Mouse (Mus musculus) neural tube, embryonic 14.5 days (tissue): ENCODE results near the gene Casp9. TPM values are rescaled to one million over a fixed set of nuclear protein-coding genes. Genes with fewer than 3 reads are reported as not detected.

Experiments
- ATAC-seq: fragments of 200-750 bp; cut with Nextera tagmentation; 2 replicates; pipeline ENCODE4 v1.8.0; 2017; ENCODE audit warnings: low read depth, mild to moderate bottlenecking, moderate TSS enrichment, moderate library complexity
- H3K27ac ChIP-seq: fragments of 300-500 bp; sonication (generic); 2 replicates; pipeline ENCODE4 v1.5.1; 2014; ENCODE audit warnings: low read depth, mild to moderate bottlenecking, control low read depth, low read length, moderate library complexity, mixed read lengths
- H3K27me3 ChIP-seq: fragments of 300-500 bp; sonication (generic); 2 replicates; pipeline ENCODE4 v1.6.1; 2014; ENCODE audit warnings: low read length; ENCODE audit not compliant: control insufficient read depth, insufficient read depth
- H3K36me3 ChIP-seq: fragments of 300-500 bp; sonication (generic); 2 replicates; pipeline ENCODE4 v1.6.1; 2014; ENCODE audit warnings: low read length, mixed read lengths; ENCODE audit not compliant: control insufficient read depth, insufficient read depth
- H3K4me1 ChIP-seq: fragments of 300-500 bp; sonication (generic); 2 replicates; pipeline ENCODE4 v1.6.1; 2014; ENCODE audit warnings: low read length; ENCODE audit not compliant: control insufficient read depth, insufficient read depth
- H3K4me2 ChIP-seq: fragments of 300-500 bp; sonication (generic); 2 replicates; pipeline ENCODE4 v1.6.1; 2014; ENCODE audit warnings: mild to moderate bottlenecking, low read depth, low read length, control low read depth
- H3K4me3 ChIP-seq: fragments of 300-500 bp; sonication (generic); 2 replicates; pipeline ENCODE4 v1.5.1; 2014; ENCODE audit warnings: low read depth, low read length, control low read depth, mixed read lengths
- H3K9ac ChIP-seq: fragments of 300-500 bp; sonication (generic); replicated peaks from 2 replicates; pipeline ENCODE4 v1.6.1; 2014; ENCODE audit warnings: low read depth, mild to moderate bottlenecking, control low read depth, low read length, mixed read lengths
- H3K9me3 ChIP-seq: fragments of 300-500 bp; sonication (generic); 2 replicates; pipeline ENCODE4 v1.6.1; 2016; ENCODE audit warnings: low read length; ENCODE audit not compliant: control insufficient read depth
- WGBS: fragments of 180-500 bp; shearing (Covaris S2); extraction: QIAGEN DNeasy Blood & Tissue Kit; methylation state at CpG from one replicate; pipeline ENCODE4 v1.1.7; 2014; 5-methylcytosine and 5-hydroxymethylcytosine counted together
- polyA plus RNA-seq: library from polyadenylated mRNA; unstranded; fragments of >200 nt; fragmentation: Nextera tagmentation; extraction: Ambion mirVana; gene quantifications from 2 replicates; pipeline ENCODE4 v1.2.1, GENCODE M21; 2014

Casp9 gene
- polyA plus RNA-seq, 1 experiment from 2014 or later = 17.3 TPM

- Histone ChIP-seq H3K9me3 (no peaks in the 10 kb centered on the region), H3K4me3 (no peak overlapping the region), H3K36me3 (no peaks in the 10 kb centered on the region), H3K4me2 (no peak overlapping the region), H3K4me1 (no peaks in the 10 kb centered on the region), H3K9ac (no peak overlapping the region), H3K27ac (no peak overlapping the region), H3K27me3 (no peaks in the 10 kb centered on the region)
- 95% methylated on average over 7 of the region's 7 CpGs for WGBS
- no peak for ATAC-seq
Measured at GRCm38 (mm10) chr4:141819316-141819715, 25.9 kb downstream of the Casp9 start.

GRCm38 (mm10) chr4:141821178-141821577 lies 27.8 kb downstream of the Casp9 start:
- Histone ChIP-seq H3K36me3 (no peaks in the 10 kb centered on the region), H3K4me3 (no peak overlapping the region), H3K9me3 (no peaks in the 10 kb centered on the region), H3K27ac (no peak overlapping the region), H3K9ac (no peak overlapping the region), H3K4me2 (no peak overlapping the region), H3K27me3 (no peaks in the 10 kb centered on the region), H3K4me1 (no peaks in the 10 kb centered on the region)
- ATAC-seq = no peak
- WGBS = 77% methylated on average over 3 of the region's 3 CpGs

GRCm38 (mm10) chr4:141822089-141822488 lies 28.7 kb downstream of the Casp9 start:
- 78% methylated on average over 10 of the region's 10 CpGs for WGBS
- Histone ChIP-seq H3K9me3 (no peaks in the 10 kb centered on the region), H3K27ac (no peak overlapping the region)

GRCm38 (mm10) chr4:141822979-141823378 lies 29.6 kb downstream of the Casp9 start:
- Histone ChIP-seq H3K9me3 (no peaks in the 10 kb centered on the region), H3K27me3 (no peaks in the 10 kb centered on the region; the same call in 1 of the 2 replicates), H3K4me3 (no peak overlapping the region), H3K9ac (no peak overlapping the region), H3K36me3 (no peaks in the 10 kb centered on the region), H3K4me1 (no peaks in the 10 kb centered on the region), H3K4me2 (no peak overlapping the region), H3K27ac (no peak overlapping the region)
- 69% methylated on average over 3 of the region's 3 CpGs for WGBS
- no peak for ATAC-seq

More at GRCm38 (mm10) chr4:141822089-141822488, 28.7 kb downstream of the Casp9 start:
- Histone ChIP-seq H3K27me3 (no peaks in the 10 kb centered on the region), H3K36me3 (no peaks in the 10 kb centered on the region), H3K4me2 (no peak overlapping the region), H3K4me1 (no peaks in the 10 kb centered on the region), H3K9ac (no peak overlapping the region), H3K4me3 (no peak overlapping the region)
- no peak for ATAC-seq

GRCm38 (mm10) chr4:141826060-141826459 lies 32.6 kb downstream of the Casp9 start, which contains the start of gene Cela2a:
Gene Cela2a, minus strand, starts transcription at chr4:141826160.
- Histone ChIP-seq H3K36me3 (no peaks in the 10 kb centered on the region), H3K9me3 (no peaks in the 10 kb centered on the region), H3K27ac (no peak within 1 kb of the TSS), H3K27me3 (no peaks in the 10 kb centered on the region; the same call in 1 of the 2 replicates), H3K4me1 (no peaks in the 10 kb centered on the region), H3K9ac (no peak within 1 kb of the TSS), H3K4me2 (no peak within 1 kb of the TSS), H3K4me3 (no peak within 1 kb of the TSS)
- WGBS = 55% methylated on average over 5 of the region's 5 CpGs
- ATAC-seq = no peak

GRCm38 (mm10) chr4:141827401-141827800 lies 34.0 kb downstream of the Casp9 start:
- 88% methylated on average over 2 of the region's 2 CpGs for WGBS
- no peak overlapping the region for H3K4me2 ChIP-seq
- H3K4me1 ChIP-seq = no peaks in the 10 kb centered on the region
- no peaks in the 10 kb centered on the region for H3K9me3 ChIP-seq
- H3K27ac ChIP-seq = no peak overlapping the region
- no peak overlapping the region for H3K9ac ChIP-seq
- no peak for ATAC-seq
- no peaks in the 10 kb centered on the region for H3K36me3 ChIP-seq
- H3K27me3 ChIP-seq = no peaks in the 10 kb centered on the region; the same call in 1 of the 2 replicates
- no peak overlapping the region for H3K4me3 ChIP-seq

GRCm38 (mm10) chr4:141828177-141828576 lies 34.8 kb downstream of the Casp9 start:
- no peak for ATAC-seq
- 78% methylated on average over 4 of the region's 4 CpGs for WGBS
- Histone ChIP-seq H3K27ac (no peak overlapping the region), H3K4me3 (no peak overlapping the region), H3K9ac (no peak overlapping the region), H3K36me3 (no peaks in the 10 kb centered on the region), H3K4me1 (no peaks in the 10 kb centered on the region), H3K9me3 (no peaks in the 10 kb centered on the region), H3K4me2 (no peak overlapping the region), H3K27me3 (no peaks in the 10 kb centered on the region; the same call in 1 of the 2 replicates)

GRCm38 (mm10) chr4:141830381-141830780 lies 37.0 kb downstream of the Casp9 start:
- no peak overlapping the region for H3K4me3 ChIP-seq

GRCm38 (mm10) chr4:141831361-141831760 lies 37.9 kb downstream of the Casp9 start:
- 85% methylated on average over 7 of the region's 7 CpGs for WGBS

More at GRCm38 (mm10) chr4:141830381-141830780, 37.0 kb downstream of the Casp9 start:
- no peak overlapping the region for H3K4me2 ChIP-seq
- H3K27ac ChIP-seq = no peak overlapping the region
- H3K9me3 ChIP-seq = no peaks in the 10 kb centered on the region
- ATAC-seq = no peak
- H3K9ac ChIP-seq = no peak overlapping the region
- WGBS = 62% methylated on average over 11 of the region's 11 CpGs
- H3K36me3 ChIP-seq = no peaks in the 10 kb centered on the region
- no peaks in the 10 kb centered on the region; the same call in 1 of the 2 replicates for H3K27me3 ChIP-seq
- no peaks in the 10 kb centered on the region for H3K4me1 ChIP-seq

More at GRCm38 (mm10) chr4:141831361-141831760, 37.9 kb downstream of the Casp9 start:
- H3K9ac ChIP-seq = no peak overlapping the region
- no peaks in the 10 kb centered on the region for H3K9me3 ChIP-seq
- H3K4me1 ChIP-seq = no peaks in the 10 kb centered on the region
- no peak overlapping the region for H3K27ac ChIP-seq
- no peaks in the 10 kb centered on the region; the same call in 1 of the 2 replicates for H3K27me3 ChIP-seq
- no peak overlapping the region for H3K4me2 ChIP-seq
- no peak for ATAC-seq
- no peak overlapping the region for H3K4me3 ChIP-seq
- H3K36me3 ChIP-seq = no peaks in the 10 kb centered on the region
